Mouse (Mus musculus): ENCODE data around the gene Rnpc3. TPM values are rescaled to one million over a fixed set of nuclear protein-coding genes. Genes with fewer than 3 reads are reported as not detected.
A peak's percentile ranks its signal among the peaks of the same experiment; 100 is the strongest.
"Not testable (repeated sequence)": the region's sequence is repeated elsewhere in the genome, so short reads cannot be mapped to it uniquely, and the experiment has no call there.

Gene Rnpc3
- total RNA-seq (2014; fragmentation: Nextera tagmentation) (27.3 and 32.3 TPM in 2 replicates), total RNA-seq (2017) (47.3 and 61.7 TPM in 2 replicates)

GRCm38 (mm10) chr3:113629606-113630359, at the start of gene Rnpc3:
Rnpc3 (minus strand) TSS chr3:113630149.
- peak; percentile 89 for ATAC-seq (replicated peaks; ENCODE audit: poor library complexity, severe bottlenecking)

DNA sequence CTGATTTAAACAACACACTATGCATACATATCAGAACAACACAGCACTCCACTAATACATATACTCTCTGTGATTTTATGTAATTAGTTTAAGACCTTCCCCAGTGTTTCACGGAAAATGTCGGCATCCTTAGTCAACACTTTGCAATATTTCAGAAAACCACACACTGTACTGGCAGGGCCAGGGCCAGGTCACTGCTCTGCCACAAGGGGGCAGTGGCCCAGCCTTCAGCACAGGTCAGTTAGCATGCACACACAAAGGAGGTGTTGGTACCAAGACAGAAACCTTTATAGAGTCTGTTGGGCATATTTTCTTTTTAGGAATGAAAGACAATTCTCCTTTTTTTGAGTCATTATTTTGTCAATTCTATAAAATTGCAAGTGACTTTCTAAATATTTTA, 27.0 kb upstream of the Rnpc3 start:
- peak; percentile 93 for ATAC-seq (replicated peaks; ENCODE audit: poor library complexity, severe bottlenecking)

GRCm38 (mm10) chr3:113654335-113654734, 24.4 kb upstream of the Rnpc3 start:
- no peak for ATAC-seq (replicated peaks; ENCODE audit: poor library complexity, severe bottlenecking)

- ATAC-seq (replicated peaks; ENCODE audit: poor library complexity, severe bottlenecking), result not testable (repeated sequence)
These were observed 21.4 kb upstream of the Rnpc3 start for GRCm38 (mm10) chr3:113651386-113651785.

GRCm38 (mm10) chr3:113639545-113639944, 9.6 kb upstream of the Rnpc3 start:
- ATAC-seq (replicated peaks; ENCODE audit: poor library complexity, severe bottlenecking), result no peak

GRCm38 (mm10) chr3:113634220-113634619, 4.3 kb upstream of the Rnpc3 start:
- ATAC-seq (replicated peaks; ENCODE audit: poor library complexity, severe bottlenecking), result no peak

DNA sequence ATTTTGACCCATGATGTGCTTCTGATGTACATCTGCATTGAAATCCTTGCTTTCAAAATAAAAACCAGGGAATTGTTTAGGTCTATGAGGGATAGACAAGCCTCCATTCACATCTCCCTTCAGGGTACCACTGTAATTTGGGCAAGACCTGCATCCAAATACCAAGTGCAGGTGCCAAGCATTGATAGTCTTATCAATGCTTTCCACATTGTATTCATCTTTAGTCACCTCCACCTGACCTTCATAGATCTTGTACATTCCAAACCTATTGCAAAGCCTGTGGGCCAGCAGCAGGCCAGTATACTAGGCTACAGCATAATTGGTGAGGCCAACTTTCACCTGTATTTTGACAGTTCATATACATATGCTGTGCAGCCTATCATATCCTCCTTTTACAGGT, 1.7 kb upstream of the Rnpc3 start:
- no peak for ATAC-seq (replicated peaks; ENCODE audit: poor library complexity, severe bottlenecking)

GRCm38 (mm10) chr3:113630564-113630963, 615 bp upstream of the Rnpc3 start:
- peak; percentile 48 for ATAC-seq (replicated peaks; ENCODE audit: poor library complexity, severe bottlenecking)

GRCm38 (mm10) chr3:113606599-113606998, 23.4 kb downstream of the Rnpc3 start, which contains the start of gene Amy1:
Amy1 (minus strand) TSS chr3:113606699.
- no peak for ATAC-seq (replicated peaks; ENCODE audit: poor library complexity, severe bottlenecking)

DNA sequence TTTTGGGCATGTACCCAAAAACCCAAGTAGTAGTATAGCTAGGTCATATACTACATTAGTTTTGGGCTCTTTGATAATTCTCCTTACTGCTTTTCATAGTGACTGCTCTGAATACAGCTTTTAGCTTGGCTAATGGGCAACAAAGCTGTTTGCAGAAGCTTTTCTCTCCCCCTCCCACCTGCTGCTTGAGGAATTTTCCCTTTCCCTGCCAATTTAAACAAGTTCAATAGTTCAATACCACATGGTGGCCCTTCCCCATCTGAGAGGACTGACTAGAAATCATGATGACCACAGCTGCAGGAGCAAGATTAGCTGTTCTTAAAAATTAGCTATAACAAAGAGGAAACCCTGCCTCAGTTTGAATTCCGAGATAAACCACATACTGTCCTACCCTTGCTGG, 39.1 kb downstream of the Rnpc3 start:
- ATAC-seq (replicated peaks; ENCODE audit: poor library complexity, severe bottlenecking), result no peak

DNA sequence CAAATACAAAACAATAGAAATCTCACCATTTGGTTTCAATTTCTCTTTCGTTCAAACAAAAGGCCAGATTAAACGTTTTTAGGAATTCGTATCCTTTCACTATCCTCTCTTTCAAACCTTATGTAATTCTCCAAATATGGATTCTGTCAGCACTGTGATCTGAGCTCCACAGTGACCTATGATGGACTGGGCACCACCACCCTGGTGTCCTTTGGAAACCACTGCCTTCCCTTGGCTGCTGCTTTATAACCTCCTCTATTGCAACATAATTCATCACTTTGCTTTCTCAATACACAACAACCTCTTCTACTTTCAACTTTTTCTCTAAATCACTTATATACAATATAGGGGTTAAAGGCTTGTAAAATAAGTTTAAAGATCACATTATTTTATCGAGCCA, 55.4 kb downstream of the Rnpc3 start:
- no peak for ATAC-seq (replicated peaks; ENCODE audit: poor library complexity, severe bottlenecking)

GRCm38 (mm10) chr3:113574138-113574537, 55.8 kb downstream of the Rnpc3 start:
- ATAC-seq (replicated peaks; ENCODE audit: poor library complexity, severe bottlenecking), result no peak

DNA sequence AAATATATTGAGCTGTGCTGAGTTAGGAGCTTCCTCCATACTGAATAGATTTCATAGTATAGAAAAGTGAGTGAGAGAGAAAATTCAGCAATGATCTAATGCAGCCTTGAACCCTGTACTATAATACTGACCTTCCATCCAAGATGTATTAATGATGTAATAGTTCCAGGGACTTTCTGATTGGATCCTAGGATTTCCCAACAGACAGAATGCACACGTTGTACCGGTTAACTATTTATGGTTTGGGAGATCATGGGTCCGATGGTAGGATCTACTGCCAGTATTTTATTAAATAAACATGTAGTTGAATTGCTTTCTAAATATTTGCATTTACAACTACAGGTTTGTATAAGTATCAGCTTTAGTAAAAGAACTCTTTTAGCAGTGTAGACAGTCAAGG, 57.8 kb downstream of the Rnpc3 start:
- no peak for ATAC-seq (replicated peaks; ENCODE audit: poor library complexity, severe bottlenecking)

Other genes with a start within 250 kb of the Rnpc3 start
- not detected in 2 replicates for gene Amy2a1, start 97.7 kb downstream of the Rnpc3 start, total RNA-seq (2014; fragmentation: Nextera tagmentation)
- gene Amy2a1, start 97.7 kb downstream of the Rnpc3 start, total RNA-seq (2017), result not detected in 2 replicates
- 1.6 and 2.8 TPM in 2 replicates for gene Amy1, start 23.4 kb downstream of the Rnpc3 start, total RNA-seq (2014; fragmentation: Nextera tagmentation)
- 0.90 and 4.2 TPM in 2 replicates for gene Amy1, start 23.4 kb downstream of the Rnpc3 start, total RNA-seq (2017)

All from granulocyte monocyte progenitor cell, adult 5-6 weeks (primary cell).